Mouse (Mus musculus) ES-Bruce4 (cell line): ENCODE results near the gene Cd300lf.

Experiments used
- CTCF ChIP-seq: IDR thresholded peaks from one replicate; pipeline ENCODE4 v1.8.1; 2011; ENCODE audit warnings: low read depth, low read length
- EP300 ChIP-seq: IDR thresholded peaks from 2 replicates; pipeline ENCODE4 v1.6.1; 2011; ENCODE audit warnings: low read depth, low read length; ENCODE audit not compliant: insufficient read depth
- POLR2A ChIP-seq: IDR thresholded peaks from one replicate; pipeline ENCODE4 v1.8.1; 2011; ENCODE audit warnings: low read length; ENCODE audit not compliant: insufficient read depth

DNA sequence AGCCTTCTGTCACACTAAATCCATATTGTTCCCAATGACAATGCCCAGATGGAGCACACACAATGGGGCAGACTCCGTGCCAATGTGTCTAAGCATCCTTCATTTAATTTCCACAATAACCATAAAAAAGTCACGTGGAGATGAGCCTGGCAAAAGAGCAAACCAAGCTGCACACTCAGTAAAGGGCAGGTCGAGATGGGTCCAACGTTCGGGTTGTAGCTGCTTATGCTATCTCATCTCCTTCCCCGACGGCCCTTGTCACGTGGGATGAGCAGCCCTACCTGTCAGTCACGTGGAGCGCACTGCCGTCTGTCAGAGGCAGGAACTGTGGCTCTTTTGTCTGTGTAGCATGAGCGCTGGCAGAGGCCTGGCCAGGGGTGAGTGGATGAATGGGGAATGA lies 49.2 kb downstream of the Cd300lf start:
- no peak for TF ChIP-seq CTCF
- TF ChIP-seq POLR2A: no peak
- TF ChIP-seq EP300: no peak
